Mouse (Mus musculus) bone marrow macrophage, adult 2 months (primary cell): ENCODE measurements around the gene Inca1. TPM values are rescaled to one million over a fixed set of nuclear protein-coding genes. Genes with fewer than 3 reads are reported as not detected.

Experiments
- H3K27ac ChIP-seq: 2 replicates; pipeline ENCODE4 v1.5.1; 2012; ENCODE audit warnings: low read depth, low read length; ENCODE audit not compliant: insufficient read depth
- H3K4me1 ChIP-seq: 2 replicates; pipeline ENCODE4 v1.6.1; 2012; ENCODE audit warnings: low read length; ENCODE audit not compliant: control insufficient read depth, insufficient read depth
- H3K4me3 ChIP-seq: 2 replicates; pipeline ENCODE4 v1.5.1; 2012; ENCODE audit warnings: mild to moderate bottlenecking, low read length, moderate library complexity; ENCODE audit not compliant: insufficient read depth
- CTCF ChIP-seq: IDR thresholded peaks from 2 replicates; pipeline ENCODE4 v1.5.1; 2012; ENCODE audit warnings: low read depth, mild to moderate bottlenecking, low read length, moderate library complexity
- POLR2A ChIP-seq: IDR thresholded peaks from 2 replicates; pipeline ENCODE4 v1.6.1; 2012; ENCODE audit warnings: mild to moderate bottlenecking, low read depth, low read length, borderline replicate concordance
- polyA plus RNA-seq: library from polyadenylated mRNA; stranded (reverse); fragments of >200 nt; gene quantifications from 2 replicates; pipeline ENCODE4 v1.2.4, GENCODE M21; 2012; ENCODE audit not compliant: missing spikeins, insufficient read depth, insufficient read length

Inca1 gene
- polyA plus RNA-seq, 1 experiment = not detected

- H3K4me3 ChIP-seq = no peak overlapping the region
- TF ChIP-seq POLR2A = no peak
- TF ChIP-seq CTCF = no peak
- no peak overlapping the region for H3K27ac ChIP-seq
These were observed 30.6 kb upstream of the Inca1 start for GRCm38 (mm10) chr11:70730427-70731038.

GRCm38 (mm10) chr11:70727385-70727784, 27.4 kb upstream of the Inca1 start:
- H3K4me1 ChIP-seq = no peaks in the 10 kb centered on the region
- TF ChIP-seq POLR2A = no peak
- no peak for TF ChIP-seq CTCF
- no peak overlapping the region for H3K27ac ChIP-seq
- H3K4me3 ChIP-seq = no peak overlapping the region

More at GRCm38 (mm10) chr11:70730427-70731038, 30.6 kb upstream of the Inca1 start:
- no peaks in the 10 kb centered on the region for H3K4me1 ChIP-seq

DNA sequence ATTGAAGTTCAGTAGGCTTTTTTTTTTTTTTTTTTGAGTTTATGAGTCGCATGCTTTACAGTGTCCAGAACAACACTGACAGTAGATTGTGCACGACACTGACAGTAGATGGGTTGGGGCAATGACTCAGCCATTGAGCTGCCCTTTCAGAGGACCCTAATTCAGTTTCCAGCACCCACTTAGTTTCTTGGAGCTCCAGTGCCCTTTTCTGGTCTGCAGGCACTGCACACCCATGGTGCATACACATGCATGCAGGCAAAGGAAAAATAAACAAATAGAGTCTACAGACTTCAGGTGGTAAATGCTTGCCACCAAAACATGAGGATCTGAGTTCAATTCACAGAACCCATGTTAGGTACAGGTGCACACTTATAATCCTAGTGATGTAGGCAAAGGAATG, 26.6 kb upstream of the Inca1 start:
- Histone ChIP-seq H3K4me1 (peaks cover 2% of the 10 kb centered on the region; the same call in 1 of the 2 replicates), H3K27ac (no peak overlapping the region), H3K4me3 (no peak overlapping the region)
- no peak for TF ChIP-seq POLR2A
- TF ChIP-seq CTCF = no peak

DNA sequence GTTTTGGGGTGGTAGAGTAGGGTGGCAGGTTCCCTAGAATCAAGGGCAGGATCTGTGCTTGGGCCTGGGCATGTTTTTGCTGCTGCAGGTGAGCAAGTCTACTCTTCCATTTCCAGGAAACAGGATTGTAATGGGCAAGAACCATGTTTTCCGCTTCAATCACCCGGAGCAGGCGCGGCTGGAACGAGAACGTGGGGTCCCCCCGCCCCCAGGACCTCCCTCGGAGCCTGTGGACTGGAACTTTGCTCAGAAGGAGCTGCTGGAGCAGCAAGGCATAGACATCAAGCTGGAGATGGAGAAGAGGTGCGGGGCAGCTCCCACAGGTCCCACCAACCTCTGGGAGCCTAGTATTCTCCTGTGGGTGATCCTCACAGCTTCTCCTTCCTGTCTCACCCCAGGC, 24.8 kb upstream of the Inca1 start:
- no peak overlapping the region for H3K4me3 ChIP-seq
- H3K27ac ChIP-seq = no peak overlapping the region
- peaks cover 16% of the 10 kb centered on the region for H3K4me1 ChIP-seq
- TF ChIP-seq POLR2A (no peak), CTCF (no peak)

DNA sequence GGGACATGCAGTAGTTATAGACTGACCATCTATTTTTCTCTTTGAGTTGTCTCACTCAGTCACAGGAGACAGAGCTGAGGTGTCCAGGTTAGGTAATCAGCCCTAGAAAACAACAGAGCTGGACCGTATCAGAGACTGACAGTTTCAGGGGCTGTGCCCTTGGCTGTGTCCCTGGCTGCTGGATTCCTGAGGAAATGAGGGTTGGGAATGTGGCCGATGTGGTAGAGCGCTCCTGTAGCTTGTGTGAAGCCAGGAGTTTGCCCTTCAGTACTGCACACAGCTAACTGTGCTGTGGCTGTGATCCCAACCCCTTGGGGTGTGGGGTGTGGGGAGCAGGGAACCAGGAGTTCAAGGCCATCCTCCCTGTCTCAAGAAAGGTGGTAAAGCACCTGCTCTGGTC, 21.1 kb upstream of the Inca1 start:
- H3K4me3 ChIP-seq = no peak overlapping the region
- peak overlapping the region; percentile 57 for H3K27ac ChIP-seq
- H3K4me1 ChIP-seq = peaks cover 28% of the 10 kb centered on the region
- no peak for TF ChIP-seq CTCF

GRCm38 (mm10) chr11:70720567-70720966, 20.6 kb upstream of the Inca1 start:
- Histone ChIP-seq H3K4me1 (peaks cover 28% of the 10 kb centered on the region), H3K4me3 (peak overlapping the region; percentile 9; the same call in 1 of the 2 replicates), H3K27ac (peak overlapping the region; percentile 71)
- TF ChIP-seq CTCF = no peak
- TF ChIP-seq POLR2A = no peak

- no peak overlapping the region for H3K27ac ChIP-seq
- H3K4me3 ChIP-seq = no peak overlapping the region
- peaks cover 28% of the 10 kb centered on the region for H3K4me1 ChIP-seq
- no peak for TF ChIP-seq POLR2A
- TF ChIP-seq CTCF = no peak
These were observed 18.5 kb upstream of the Inca1 start for GRCm38 (mm10) chr11:70718481-70718880.

- no peak overlapping the region for H3K4me3 ChIP-seq
- TF ChIP-seq CTCF = no peak
- no peak for TF ChIP-seq POLR2A
- H3K4me1 ChIP-seq = peaks cover 18% of the 10 kb centered on the region
- H3K27ac ChIP-seq = no peak overlapping the region
These were observed 15.9 kb upstream of the Inca1 start for GRCm38 (mm10) chr11:70715832-70716231.

- Histone ChIP-seq H3K27ac (no peak overlapping the region), H3K4me1 (no peaks in the 10 kb centered on the region), H3K4me3 (no peak overlapping the region)
- no peak for TF ChIP-seq POLR2A
- no peak for TF ChIP-seq CTCF
These were observed 13.3 kb upstream of the Inca1 start for GRCm38 (mm10) chr11:70713222-70713621.

DNA sequence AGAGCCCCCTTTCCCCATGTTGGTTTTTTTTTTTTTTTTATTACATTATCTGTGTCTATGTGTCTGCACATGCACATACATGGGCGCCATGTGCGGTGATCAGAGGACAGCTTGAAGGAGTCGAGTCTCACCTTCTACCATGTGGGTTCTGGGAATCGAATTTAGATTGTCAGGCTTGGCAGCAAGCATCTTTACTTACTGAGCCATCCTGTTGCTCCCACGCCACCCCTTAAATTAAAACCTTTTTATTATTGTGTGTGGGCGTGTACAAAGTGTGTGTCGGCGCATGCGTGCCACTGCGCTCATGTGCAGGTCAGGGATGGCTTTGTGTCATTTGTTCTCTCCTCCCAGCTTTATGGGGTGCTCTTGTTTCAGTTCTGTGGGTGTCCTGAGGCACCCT, 11.1 kb upstream of the Inca1 start:
- TF ChIP-seq CTCF (no peak), POLR2A (no peak)
- no peak overlapping the region for H3K4me3 ChIP-seq
- no peaks in the 10 kb centered on the region for H3K4me1 ChIP-seq
- no peak overlapping the region for H3K27ac ChIP-seq
